Mouse (Mus musculus) brain, embryonic 14.5 days (tissue): ENCODE measurements at regions not wholly inside any gene's neighbourhood (a gene's known extent, or its start where the extent isn't known, plus 50 kb on each side); places are given as distances from the start of the nearest gene placed in this dataset.

Source experiments
- DNase-seq: peaks from one replicate; pipeline ENCODE4 v3.0.0-alpha.2; 2011; ENCODE audit warnings: low read depth
- CTCF ChIP-seq: fragments of 200-500 bp; IDR thresholded peaks from 2 replicates; pipeline ENCODE4 v1.5.1; 2012; ENCODE audit warnings: inconsistent platforms, mild to moderate bottlenecking, moderate library complexity, borderline replicate concordance; ENCODE audit not compliant: insufficient read depth, insufficient read length; ENCODE audit errors: extremely low read depth
- POLR2A ChIP-seq: fragments of 200-500 bp; IDR thresholded peaks from 2 replicates; pipeline ENCODE4 v1.6.1; 2012; ENCODE audit warnings: mild to moderate bottlenecking, inconsistent platforms, borderline replicate concordance; ENCODE audit not compliant: poor library complexity, insufficient read depth, insufficient read length, severe bottlenecking; ENCODE audit errors: extremely low read depth

DNA sequence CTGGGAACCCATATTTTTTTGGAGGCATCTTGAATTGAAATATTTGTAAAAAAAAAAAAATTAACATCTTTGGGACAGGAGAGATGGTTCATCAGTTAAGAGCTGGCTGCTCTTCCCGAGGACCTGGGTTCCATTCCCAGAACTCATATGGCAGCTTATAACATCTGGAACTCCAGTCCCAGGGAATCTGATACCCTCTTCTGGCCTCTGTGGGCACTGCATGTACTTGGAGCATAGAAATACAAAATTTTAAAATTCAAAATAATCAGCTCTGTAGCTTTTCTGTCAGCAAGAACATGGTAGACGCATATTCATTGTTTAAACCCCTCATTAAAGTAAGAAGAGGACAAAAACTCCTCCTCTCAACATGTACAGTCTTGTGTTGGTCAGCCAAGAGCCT, 52.0 kb upstream of the Morc2a start:
- no peak for DNase-seq
- TF ChIP-seq POLR2A (no peak), CTCF (no peak; the same call in 1 of the 2 replicates)

DNA sequence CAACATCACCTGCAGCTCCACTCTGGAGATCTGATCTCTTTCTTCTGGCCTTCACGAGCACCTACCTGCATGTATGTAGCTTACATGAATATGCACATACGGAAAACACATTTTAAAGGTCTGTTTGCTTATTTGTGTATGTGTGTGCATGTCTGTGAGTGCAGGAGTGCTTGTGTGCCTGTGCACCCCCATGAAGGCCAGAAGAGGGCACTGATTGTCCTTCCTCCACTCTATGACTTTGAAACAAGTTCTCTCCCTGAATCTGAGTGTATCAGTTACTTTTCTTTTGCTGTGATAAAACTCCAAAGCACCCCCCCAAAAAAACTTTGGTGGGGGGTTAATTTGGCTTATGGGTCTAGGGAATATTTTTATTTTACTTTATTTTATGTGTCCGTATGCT, 54.2 kb upstream of the Smtn start:
- no peak for DNase-seq
- TF ChIP-seq CTCF: peak; percentile 18; the same call in 1 of the 2 replicates
- no peak for TF ChIP-seq POLR2A

DNA sequence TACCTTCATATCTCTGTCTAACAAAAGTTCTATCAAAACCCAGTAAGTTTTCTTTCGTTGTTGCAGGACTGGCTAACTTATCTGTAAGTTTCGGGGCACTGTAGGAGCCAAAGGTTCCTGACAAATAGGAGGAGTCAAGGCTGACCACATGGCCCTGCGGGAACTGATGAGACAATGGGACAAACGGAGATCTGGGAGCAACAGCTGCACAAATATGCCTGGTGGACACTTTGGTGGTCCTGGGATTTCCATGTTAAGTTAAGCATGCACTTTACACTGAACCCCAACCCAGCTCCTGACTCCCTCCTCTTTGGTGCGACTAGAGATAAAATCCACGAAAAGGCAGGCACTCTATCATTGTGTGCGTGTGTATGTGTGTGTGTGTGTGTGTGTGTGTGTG, 50.7 kb upstream of the Smtn start:
- no peak for DNase-seq
- no peak for TF ChIP-seq CTCF
- TF ChIP-seq POLR2A: no peak
